Mouse (Mus musculus) 3134 (cell line): ENCODE data around the gene Tmem259.

Source experiments
- DNase-seq: peaks from one replicate; pipeline ENCODE4 v3.0.0-alpha.2; 2011; ENCODE audit warnings: low spot score; ENCODE audit not compliant: insufficient read length; ENCODE audit errors: extremely low read depth

Gene Tmem259

DNA sequence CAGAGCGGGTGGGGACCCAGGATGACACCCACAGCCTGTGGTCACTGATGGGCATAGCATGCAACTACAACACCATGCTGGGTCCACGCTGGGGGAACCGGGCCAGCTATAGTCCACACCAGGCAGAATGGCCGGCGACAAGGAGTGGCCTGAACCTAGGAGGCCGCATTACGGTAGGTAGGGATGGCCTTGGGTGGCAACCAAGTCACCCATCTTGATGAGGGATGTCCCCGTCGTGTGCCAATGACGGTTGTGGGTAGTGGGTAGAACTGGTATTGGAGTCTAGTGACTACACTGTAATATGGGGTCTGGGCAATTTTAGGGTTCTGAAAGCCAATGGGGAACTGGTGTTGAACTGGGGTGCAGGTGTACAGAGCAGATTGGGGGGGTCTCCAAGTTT lies 32.8 kb upstream of the Tmem259 start:
- DNase-seq = no peak

DNA sequence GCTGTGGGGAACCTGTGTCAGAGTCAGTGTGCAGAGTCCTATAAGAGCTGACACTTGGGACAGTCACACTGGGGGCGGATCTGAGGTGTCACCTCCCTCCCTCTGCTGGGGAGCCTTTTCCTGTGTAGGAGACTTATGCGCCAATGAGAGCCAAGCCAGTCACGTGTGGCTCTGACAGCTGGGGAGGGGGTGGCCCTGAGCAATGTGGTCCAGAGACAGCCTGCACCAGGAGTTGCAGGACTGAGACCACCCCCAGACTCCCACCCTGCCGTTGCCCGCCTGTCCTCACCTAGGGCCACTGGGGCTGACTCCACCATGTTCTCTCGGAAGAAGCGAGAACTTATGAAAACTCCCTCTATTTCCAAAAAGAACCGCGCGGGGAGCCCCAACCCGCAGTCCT lies 32.4 kb upstream of the Tmem259 start, which contains the start of gene Arhgap45:
Gene Arhgap45 (plus strand): TSS at position 143 of the 400 bp plus-strand sequence.
- DNase-seq = no peak

DNA sequence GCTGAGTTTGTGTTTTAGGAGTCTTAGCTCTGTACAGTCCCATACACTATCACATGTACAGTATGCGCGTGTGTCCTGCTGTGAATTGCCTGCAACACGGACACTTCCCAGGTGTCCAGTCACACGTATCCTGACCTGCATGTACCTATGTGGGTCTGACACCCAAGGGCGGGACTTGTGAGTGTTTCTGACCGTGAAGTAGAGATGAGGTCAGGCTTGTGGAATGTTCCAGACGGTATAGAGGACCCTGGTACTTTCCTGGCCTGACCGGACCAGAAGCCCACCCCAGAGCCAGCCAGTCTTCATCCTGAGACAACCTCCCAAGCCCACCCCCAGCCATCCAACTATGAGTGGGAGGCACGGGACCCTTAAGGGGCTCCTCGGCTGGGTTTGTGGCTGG lies 31.5 kb upstream of the Tmem259 start:
- no peak for DNase-seq

DNA sequence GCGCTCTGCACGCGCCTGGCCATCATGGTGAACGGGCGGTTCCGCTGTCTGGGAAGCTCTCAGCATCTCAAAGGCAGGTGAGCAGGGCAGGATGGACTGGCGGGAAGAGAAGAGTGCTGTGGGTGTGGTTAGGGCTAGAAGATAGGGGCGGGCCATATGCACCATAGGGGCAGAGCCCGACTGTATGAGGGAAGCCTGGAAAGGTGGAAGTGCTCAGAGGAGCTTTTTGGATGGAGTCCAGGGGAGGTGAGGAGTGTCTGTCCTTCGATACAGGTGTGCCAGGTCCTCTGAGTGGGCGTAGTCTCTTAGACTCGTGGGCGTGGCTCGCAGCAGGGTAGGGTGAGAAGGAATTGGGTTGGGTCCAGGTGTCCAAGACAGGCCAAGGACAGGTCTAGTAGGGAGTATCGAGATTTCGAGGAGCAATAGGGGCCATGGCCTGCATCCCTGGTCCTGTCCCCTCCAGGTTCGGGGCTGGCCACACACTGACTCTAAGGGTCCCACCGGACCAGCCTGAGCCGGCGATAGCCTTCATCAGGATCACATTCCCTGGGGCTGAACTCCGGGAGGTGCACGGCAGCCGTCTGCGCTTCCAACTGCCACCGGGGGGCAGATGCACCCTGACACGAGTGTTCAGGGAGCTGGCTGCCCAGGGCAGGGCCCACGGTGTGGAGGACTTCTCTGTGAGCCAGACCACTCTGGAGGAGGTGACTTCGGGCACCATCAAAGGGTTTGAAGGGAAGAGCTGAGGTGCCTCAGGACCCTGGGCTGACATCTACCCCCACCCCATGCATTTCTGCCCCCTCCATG lies 30.6 kb upstream of the Tmem259 start:
- peak; percentile 62 for DNase-seq

DNA sequence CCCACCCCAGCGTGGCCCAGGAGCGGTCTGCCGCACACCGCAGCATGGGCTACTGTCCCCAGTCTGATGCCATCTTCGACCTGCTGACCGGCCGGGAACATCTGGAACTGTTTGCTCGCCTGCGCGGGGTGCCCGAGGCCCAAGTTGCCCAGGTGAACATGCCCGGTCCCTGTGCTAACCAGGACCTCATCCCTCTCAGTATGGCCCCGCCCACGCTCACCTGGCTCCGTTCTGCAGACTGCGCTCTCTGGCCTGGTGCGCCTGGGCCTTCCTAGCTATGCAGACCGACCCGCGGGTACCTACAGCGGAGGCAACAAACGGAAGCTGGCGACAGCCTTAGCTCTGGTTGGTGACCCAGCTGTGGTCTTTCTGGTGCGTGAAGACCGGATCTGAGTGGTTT lies 29.5 kb upstream of the Tmem259 start:
- no peak for DNase-seq

DNA sequence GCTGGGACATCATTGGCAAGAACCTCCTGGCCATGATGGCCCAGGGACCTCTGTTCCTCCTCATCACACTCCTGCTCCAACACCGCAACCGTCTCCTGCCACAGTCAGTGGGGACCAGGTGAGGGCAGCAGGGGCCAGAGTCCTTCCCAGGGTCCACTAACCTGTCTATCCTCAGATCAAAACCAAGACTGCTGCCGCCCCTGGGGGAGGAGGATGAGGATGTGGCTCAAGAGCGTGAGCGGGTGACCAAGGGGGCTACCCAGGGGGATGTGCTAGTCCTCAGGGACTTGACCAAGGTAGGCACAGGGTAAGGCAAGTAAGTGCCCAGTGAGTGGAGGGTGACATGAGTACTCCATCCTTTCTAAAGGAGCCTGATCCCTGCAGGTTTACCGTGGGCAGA lies 27.6 kb upstream of the Tmem259 start:
- no peak for DNase-seq

DNA sequence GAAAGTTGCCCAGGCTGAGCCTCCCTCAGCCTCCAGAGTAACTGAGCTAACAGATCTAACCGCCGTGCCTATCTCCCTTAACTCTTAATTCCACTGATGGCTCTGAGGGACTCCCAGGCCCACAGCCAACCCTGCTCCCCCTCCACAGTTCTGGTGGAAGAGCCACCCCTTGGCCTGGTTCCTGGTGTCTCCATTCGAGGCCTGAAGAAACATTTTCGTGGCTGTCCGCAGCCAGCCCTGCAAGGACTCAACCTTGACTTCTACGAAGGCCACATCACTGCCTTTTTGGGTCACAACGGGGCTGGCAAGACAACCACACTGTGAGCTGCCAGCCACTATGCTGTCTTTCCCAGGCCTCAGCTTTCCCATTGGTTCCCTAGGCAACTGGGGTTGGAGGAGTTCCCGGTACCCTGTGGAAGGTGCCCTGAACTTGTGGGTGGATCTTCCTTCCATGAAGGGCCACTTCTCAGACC lies 20.1 kb upstream of the Tmem259 start:
- DNase-seq = no peak

DNA sequence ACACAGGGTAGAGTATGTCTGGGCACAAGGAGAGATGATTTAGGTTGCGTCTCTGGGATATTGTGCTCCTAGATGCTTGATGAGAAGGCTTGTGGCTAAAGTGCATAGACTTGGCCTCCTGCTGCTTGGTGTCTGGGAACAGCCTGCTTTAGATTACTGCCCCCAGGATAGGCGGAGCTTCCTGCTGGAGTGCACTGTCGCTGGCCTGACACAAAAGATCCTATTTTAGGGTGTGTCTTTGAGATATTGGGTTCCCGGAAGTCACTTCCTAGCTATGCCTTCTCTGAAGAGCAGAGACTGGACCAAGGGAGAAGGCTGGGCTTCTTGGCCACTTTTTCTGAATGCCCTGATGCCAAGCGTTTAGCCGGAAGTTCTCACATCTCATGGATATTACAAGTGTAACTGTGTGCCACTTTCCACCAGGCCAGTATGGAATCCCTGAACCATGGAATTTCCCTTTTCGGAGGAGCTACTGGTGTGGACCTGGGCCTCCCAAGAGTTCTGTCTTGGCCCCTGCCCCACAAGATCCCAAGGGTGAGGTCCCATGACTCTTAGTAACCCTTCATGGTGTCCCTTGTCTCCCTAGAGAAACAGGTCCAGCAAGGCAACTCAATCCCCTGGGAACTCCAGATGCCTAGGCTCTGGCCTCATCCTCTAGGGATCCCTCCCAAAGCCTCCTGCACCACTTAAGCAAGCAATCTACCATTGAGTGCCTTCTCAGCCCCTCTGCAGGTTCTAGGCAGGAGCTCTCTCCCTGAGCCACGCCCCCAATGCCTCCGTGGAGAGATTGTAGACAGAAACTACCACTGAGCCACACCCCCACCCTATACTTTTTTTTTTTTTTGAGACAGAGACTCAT lies 19.5 kb upstream of the Tmem259 start:
- peak; percentile 69 for DNase-seq

DNA sequence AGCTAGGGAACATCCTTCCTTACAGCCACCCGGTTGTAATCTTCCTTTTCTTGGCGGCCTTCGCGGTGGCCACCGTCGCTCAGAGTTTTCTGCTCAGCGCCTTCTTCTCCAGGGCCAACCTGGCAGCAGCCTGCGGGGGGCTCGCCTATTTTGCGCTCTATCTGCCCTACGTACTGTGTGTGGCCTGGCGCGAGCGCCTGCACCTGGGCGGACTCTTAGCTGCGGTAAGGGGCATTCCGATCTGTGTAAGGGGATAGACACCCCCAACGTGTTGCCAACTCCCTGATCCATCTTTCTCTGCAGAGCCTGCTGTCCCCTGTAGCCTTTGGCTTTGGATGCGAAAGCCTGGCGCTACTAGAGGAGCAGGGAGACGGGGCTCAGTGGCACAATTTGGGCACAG lies 18.7 kb upstream of the Tmem259 start:
- DNase-seq = no peak

DNA sequence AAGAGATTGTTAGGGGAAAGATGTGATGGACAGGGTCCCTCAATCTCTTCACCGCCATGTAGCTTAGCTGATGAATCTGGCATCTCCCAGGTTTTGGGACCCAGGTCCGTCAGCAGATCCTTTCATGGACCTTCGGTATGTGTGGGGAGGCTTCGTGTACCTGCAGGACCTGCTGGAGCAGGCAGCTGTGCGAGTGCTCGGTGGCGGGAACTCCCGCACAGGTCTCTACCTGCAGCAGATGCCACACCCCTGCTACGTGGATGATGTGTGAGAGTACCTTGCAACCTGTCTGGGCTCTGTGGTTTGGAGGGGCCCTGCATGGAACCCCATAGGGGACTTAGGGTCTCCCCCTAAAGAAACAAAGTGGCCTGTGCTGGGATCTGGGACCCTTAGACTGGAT lies 17.8 kb upstream of the Tmem259 start:
- no peak for DNase-seq

DNA sequence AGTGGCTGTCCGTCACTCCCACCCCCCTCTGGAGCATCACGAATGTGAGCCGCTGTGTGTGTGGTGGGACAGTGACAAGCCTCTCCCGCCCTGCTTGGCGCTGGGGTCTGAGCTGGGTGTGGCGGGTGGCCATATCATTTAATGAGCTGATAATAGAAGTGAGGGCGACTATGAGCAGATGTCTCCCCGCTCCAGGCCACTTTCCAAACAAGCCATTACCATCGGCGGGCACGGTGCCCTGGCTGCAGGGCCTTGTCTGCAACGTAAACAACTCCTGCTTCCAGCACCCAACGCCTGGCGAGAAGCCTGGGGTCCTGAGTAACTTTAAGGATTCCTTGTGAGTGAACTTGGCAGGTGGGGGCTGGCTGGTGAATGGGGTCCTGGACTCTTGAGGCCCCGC lies 13.7 kb upstream of the Tmem259 start:
- no peak for DNase-seq

DNA sequence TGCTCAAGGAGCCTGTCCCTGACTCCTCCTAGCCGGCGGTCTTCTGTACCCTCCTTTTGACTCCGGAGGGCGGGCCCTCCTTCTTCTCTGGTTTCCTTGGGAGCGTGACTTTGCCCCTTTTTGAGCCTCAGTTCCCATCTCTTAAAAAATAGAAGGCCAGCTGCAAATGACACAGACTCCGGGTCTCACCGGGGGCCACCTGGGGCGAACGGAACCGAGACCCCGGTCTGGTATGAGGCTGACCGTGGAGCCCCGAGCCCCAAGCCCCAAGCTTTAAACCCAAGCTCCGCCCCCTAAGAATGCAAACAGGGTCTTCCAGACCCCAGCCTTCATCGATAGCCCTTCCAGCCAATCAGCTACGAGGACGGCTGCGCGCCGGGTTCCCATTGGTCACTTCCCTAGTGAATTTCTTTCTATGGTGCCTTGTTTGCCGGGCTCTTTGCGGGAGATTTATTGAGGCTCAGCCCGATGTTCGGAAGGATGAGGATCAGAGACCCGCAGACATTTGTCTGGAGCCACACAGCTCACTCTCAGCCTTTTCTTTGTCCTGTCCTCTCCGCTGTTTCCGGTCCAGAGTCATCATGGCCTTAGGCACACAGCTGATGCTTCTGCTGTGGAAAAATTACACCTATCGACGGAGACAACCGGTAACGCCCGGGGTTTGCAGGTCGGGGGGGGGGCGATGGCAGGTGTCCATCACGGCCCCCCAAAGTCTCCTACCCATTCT lies 13.1 kb upstream of the Tmem259 start:
- peak; percentile 80 for DNase-seq

DNA sequence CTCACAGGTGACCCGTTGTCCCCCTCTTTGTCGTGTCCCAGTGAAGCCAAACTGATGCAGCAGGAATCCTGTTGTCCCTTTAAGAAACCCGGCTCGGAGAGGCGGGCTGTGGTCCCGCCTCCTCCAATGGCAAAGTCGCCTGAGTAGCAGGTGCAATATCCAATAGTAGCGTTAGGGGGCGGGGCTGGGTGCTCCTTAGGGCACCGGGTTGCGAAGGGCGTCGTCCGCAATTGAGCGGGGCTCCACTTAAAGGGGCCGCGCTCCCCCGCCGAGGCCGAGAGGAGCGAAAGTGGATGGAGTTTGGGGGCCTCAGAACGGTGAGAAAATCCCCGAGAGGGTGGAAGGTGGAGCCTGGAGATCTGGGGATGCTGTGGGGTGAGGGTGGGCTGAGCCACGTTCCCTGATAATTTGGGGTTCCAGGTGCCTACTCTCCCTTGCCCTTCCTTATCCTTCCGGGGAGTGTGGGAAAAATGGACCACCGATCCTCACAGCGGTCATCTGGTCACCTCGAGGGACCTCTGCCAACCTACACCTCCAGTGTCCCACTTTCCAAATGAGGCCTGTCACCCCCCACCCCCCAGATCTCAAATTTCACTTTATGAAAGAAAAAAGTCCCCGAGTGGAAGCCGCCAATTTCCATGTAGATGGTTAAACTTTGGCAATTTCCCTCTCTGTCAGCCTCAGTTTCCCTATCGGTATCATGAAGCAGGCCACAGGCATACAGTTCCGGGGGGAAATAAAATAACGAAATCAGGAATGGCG lies 12.3 kb upstream of the Tmem259 start, which contains the start of gene Abca7:
Gene Abca7 (plus strand): TSS at position 223 of the 762 bp plus-strand sequence.
- DNase-seq = peak; percentile 89

DNA sequence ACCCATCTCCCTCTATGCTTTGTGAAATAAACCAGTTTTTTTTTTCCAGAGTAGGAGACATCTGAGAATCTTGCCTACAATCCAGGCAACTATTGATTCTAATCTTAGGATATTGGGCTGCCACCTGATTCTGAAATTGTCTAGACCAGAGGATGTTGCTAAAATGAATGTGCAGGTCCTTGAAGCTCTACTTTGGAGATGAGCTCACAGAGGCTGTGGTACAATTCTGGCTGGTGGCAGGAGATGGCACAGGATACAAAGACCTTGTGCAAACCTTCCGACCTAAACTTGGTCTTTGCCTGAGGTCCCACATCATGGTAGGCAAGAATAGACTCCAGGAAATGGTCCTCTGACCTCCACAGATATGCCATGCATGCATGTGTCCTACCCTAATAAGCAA lies 11.5 kb upstream of the Tmem259 start:
- no peak for DNase-seq

DNA sequence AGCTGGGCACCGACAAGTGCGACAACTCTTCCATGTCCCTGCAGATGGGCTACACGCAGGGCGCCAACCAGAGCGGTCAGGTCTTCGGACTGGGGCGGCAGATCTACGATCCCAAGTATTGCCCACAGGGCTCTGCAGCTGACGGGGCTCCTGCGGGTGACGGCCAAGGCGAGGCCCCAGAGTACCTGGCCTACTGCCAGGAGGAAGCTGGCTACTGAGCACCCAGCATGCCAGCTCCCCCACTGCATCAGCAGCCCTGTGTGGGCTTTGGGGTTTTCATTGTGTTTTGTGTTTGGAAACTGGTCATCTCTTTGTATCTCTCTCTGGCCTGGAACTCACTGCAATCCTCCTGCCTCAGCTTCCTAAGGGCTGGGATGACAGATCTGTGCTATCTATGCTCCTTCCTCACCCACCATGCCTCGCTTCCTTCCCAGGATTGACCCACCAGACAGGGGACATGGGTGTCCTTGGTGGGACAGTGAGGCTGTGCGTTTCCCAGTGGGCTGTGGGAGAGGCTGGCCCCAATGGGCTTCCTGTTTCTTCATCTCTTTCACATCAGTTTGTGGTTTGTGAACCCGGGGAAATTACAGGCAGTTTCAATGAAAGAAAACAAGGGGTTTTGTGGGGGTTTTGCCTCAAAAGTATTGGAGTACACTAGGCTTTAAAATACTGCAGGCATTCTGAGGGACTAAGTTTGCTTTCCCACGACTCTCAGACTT lies 10.4 kb upstream of the Tmem259 start:
- no peak for DNase-seq

DNA sequence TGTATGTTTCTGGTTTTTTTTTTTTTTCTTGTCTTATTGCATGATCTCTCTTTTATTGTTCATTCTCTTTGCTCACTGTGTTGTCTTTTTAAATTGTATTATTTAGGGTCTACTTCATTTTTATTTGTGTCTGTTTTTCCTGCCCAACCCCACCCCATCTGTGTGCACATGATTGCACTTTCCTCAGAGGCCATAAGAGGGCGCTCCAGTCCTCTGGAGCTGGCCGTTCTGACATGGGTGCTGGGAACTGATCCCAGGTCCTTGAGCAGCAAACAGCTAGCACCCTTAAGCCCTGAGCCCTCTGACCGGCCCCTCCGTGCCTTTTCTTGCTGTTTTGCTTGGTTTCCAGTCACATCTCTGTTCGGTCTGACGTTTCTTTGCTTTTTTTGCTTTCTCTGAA lies 7.4 kb upstream of the Tmem259 start:
- no peak for DNase-seq

DNA sequence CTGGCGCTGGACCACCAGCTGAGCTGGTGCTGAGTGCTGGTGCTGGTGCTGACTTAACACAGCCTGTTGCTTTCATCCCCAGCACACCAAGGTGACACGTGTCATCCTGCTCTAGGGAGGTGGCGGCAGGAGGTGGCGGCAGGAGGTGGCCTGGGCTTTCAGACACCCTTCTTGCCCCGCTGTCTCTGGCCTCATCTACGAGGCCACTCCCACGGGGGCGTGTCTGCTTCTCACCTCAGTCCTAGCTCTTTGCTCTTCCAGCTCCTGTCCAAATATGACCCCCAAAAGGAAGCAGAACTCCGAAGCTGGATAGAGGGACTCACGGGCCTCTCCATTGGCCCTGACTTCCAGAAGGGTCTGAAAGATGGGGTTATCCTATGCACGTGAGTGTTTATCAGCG lies 7.0 kb upstream of the Tmem259 start:
- no peak for DNase-seq

DNA sequence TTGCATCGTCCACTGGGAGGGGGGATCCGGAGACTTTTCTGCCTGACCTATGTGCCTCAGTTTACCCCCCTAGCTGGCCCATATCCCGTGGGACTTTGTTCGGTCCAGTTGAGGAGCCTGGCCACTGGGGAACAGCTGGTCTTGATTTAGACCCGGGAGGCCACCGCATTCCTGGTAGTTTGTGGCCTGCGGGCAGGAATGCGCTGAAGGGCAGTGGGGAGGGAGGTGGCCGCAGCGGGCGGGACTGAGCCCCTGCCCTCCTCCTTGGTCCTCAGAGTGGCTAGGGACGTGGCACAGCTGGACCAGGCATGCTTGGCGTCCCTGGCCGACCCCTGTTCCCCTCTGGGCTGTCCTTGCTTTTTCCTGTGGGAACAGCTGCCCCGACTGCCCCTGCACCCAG lies 5.7 kb upstream of the Tmem259 start:
- DNase-seq = peak; percentile 85

DNA sequence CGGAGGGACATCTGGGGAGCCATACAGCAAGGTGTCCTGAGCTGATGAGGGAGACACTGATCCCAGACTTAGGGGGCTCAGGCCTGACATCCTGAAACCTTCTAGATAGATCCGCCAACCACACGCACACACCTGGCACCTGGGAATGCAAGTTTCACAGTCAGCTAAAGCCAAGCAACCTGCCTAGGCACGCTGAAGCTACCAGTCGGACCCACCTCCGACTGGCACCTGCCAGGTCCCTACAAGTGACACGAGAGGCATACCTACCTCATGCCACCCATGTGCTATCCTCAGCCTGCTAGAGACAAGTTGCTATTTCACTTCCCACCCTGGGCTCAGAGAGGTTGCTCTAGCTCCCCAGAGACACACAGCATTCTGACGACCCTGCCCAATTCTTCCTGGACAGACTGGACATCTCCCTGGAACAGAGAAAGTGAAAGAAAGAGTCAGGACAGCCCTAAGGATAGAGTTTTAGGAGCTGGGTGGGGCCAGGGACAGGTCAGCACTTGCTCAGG lies 5.2 kb upstream of the Tmem259 start:
- DNase-seq = no peak
